Mouse (Mus musculus) embryonic facial prominence, embryonic 12.5 days (tissue): ENCODE results near the gene Sun1. TPM values are rescaled to one million over a fixed set of nuclear protein-coding genes. Genes with fewer than 3 reads are reported as not detected.

Source experiments
- ATAC-seq: fragments of 200-750 bp; cut with Nextera tagmentation; 2 replicates; pipeline ENCODE4 v1.8.0; 2017; ENCODE audit not compliant: insufficient number of reproducible peaks, insufficient read depth, low FRiP score, low TSS enrichment
- H3K27ac ChIP-seq: fragments of 300-500 bp; sonication (generic); 2 replicates; pipeline ENCODE4 v1.5.1; 2016; ENCODE audit warnings: mild to moderate bottlenecking
- H3K27me3 ChIP-seq: fragments of 300-500 bp; sonication (generic); 2 replicates; pipeline ENCODE4 v1.6.1; 2016; ENCODE audit warnings: mild to moderate bottlenecking, moderate library complexity
- H3K36me3 ChIP-seq: fragments of 300-500 bp; sonication (generic); 2 replicates; pipeline ENCODE4 v1.6.1; 2016; ENCODE audit warnings: mild to moderate bottlenecking
- H3K4me1 ChIP-seq: fragments of 300-500 bp; sonication (generic); 2 replicates; pipeline ENCODE4 v1.6.1; 2016
- H3K4me2 ChIP-seq: fragments of 300-500 bp; sonication (generic); replicated peaks from 2 replicates; pipeline ENCODE4 v1.6.1; 2016; ENCODE audit warnings: mild to moderate bottlenecking, moderate library complexity
- H3K4me3 ChIP-seq: fragments of 300-500 bp; sonication (generic); 2 replicates; pipeline ENCODE4 v1.5.1; 2016; ENCODE audit warnings: mild to moderate bottlenecking
- H3K9ac ChIP-seq: fragments of 300-500 bp; sonication (generic); 2 replicates; pipeline ENCODE4 v1.6.1; 2016; ENCODE audit warnings: mild to moderate bottlenecking, moderate library complexity
- H3K9me3 ChIP-seq: fragments of 300-500 bp; sonication (generic); 2 replicates; pipeline ENCODE4 v1.6.1; 2016; ENCODE audit warnings: mild to moderate bottlenecking, moderate library complexity
- WGBS: fragments of 180-500 bp; shearing (Covaris S2); methylation state at CpG from one replicate; pipeline ENCODE4 v1.1.7; 2016; 5-methylcytosine and 5-hydroxymethylcytosine counted together
- polyA plus RNA-seq: library from polyadenylated mRNA; unstranded; fragments of >200 nt; fragmentation: Nextera tagmentation; extraction: Ambion mirVana; gene quantifications from 2 replicates; pipeline ENCODE4 v1.2.1, GENCODE M21; 2016

Gene Sun1
- polyA plus RNA-seq, 1 experiment from 2014 or later: 49.3 TPM

- H3K27me3 ChIP-seq: no peaks in the 10 kb centered on the region
These were observed 90.2 kb downstream of the Sun1 start for GRCm38 (mm10) chr5:139290467-139291259.

GRCm38 (mm10) chr5:139291811-139292560 is 91.5 kb downstream of the Sun1 start:
- no peak overlapping the region for H3K4me2 ChIP-seq
- WGBS: 69% methylated on average over 6 of the region's 6 CpGs
- no peaks in the 10 kb centered on the region for H3K9me3 ChIP-seq
- no peaks in the 10 kb centered on the region for H3K4me1 ChIP-seq
- ATAC-seq: no peak
- no peaks in the 10 kb centered on the region for H3K36me3 ChIP-seq
- H3K9ac ChIP-seq: no peak overlapping the region
- H3K4me3 ChIP-seq: no peak overlapping the region
- H3K27ac ChIP-seq: no peak overlapping the region
- no peaks in the 10 kb centered on the region for H3K27me3 ChIP-seq

More at GRCm38 (mm10) chr5:139290467-139291259, 90.2 kb downstream of the Sun1 start:
- no peak overlapping the region for H3K9ac ChIP-seq
- no peaks in the 10 kb centered on the region for H3K9me3 ChIP-seq
- H3K27ac ChIP-seq: no peak overlapping the region
- 77% methylated on average over 12 of the region's 12 CpGs for WGBS
- H3K4me2 ChIP-seq: no peak overlapping the region
- no peaks in the 10 kb centered on the region for H3K36me3 ChIP-seq
- no peak overlapping the region for H3K4me3 ChIP-seq
- no peak for ATAC-seq
- 0 out of 2 replicates have a peak, but pooled peaks cover 4% of the 10 kb centered on the region for H3K4me1 ChIP-seq

DNA sequence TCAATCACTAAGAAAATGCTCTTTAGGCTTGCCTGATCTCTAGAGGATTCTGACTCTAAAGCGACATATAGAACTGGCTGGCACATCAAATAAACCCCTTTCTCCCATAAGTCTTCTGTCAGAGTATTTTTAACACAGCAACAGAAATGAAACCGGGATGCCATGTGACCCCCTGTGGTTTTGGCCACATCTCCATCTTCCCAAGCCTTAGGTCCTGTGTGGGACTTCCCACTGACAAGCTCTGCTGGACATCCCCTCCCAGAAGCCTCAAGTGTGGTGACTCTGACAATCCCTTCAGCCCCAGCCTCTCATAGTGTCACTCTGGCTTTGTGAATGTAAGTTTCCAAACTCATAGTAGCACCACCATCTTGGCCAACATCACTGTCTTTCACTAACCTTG is 93.7 kb downstream of the Sun1 start:
- no peaks in the 10 kb centered on the region for H3K4me1 ChIP-seq
- H3K9ac ChIP-seq: no peak overlapping the region
- WGBS: 78% methylated on average over 2 of the region's 2 CpGs
- no peaks in the 10 kb centered on the region for H3K9me3 ChIP-seq
- H3K4me2 ChIP-seq: no peak overlapping the region
- H3K27ac ChIP-seq: no peak overlapping the region
- no peak overlapping the region for H3K4me3 ChIP-seq
- H3K27me3 ChIP-seq: 0 out of 2 replicates have a peak, but pooled peaks cover 3% of the 10 kb centered on the region
- ATAC-seq: no peak
- H3K36me3 ChIP-seq: no peaks in the 10 kb centered on the region

DNA sequence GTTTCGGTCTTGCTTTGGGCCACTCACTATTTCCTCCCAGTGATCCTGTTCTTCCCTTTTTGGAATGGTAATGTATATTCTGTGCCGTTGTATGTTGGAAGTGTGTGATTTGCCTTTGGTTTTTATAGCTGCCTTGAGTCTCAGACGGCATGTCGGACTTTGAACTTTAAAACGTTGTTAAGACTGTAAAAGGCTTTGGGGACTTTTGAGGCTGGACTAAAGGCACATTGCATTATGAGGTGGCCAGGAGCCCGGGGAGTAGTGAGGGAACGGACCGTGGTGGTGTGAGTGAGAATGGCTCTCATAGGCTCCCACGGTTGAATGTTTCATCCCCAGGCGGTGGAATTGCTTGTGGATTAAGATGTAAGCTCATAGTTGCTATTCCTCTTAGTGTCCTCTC is 96.7 kb downstream of the Sun1 start:
- no peak overlapping the region for H3K4me3 ChIP-seq
- 89% methylated on average over 10 of the region's 10 CpGs for WGBS
- no peaks in the 10 kb centered on the region for H3K9me3 ChIP-seq
- H3K4me1 ChIP-seq: no peaks in the 10 kb centered on the region
- no peaks in the 10 kb centered on the region for H3K36me3 ChIP-seq
- no peak overlapping the region for H3K4me2 ChIP-seq
- no peak overlapping the region for H3K27ac ChIP-seq
- no peak overlapping the region for H3K9ac ChIP-seq
- ATAC-seq: no peak
- 0 out of 2 replicates have a peak, but pooled peaks cover 3% of the 10 kb centered on the region for H3K27me3 ChIP-seq

DNA sequence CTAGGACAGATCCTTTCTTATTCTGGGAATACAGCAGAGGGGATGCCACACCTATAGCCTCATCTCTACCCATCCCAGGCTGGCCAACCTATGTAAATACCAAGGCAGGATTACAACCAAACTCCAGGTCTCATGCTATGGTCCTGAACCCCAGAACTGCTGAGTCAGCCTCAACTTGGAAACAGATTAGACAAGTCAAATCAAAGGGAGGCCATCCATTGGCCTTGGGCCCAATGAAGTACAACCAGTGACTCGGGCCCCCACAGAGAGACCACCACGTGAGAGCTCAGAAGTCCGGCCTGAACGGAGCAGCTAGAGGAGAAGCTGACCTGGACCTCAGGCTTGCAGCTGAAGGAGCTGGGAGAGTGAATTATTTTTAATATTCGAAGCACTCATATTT is 97.3 kb downstream of the Sun1 start:
- H3K36me3 ChIP-seq: no peaks in the 10 kb centered on the region
- H3K27me3 ChIP-seq: 0 out of 2 replicates have a peak, but pooled peaks cover 3% of the 10 kb centered on the region
- ATAC-seq: no peak
- H3K4me1 ChIP-seq: no peaks in the 10 kb centered on the region
- H3K4me2 ChIP-seq: no peak overlapping the region
- H3K4me3 ChIP-seq: no peak overlapping the region
- H3K27ac ChIP-seq: no peak overlapping the region
- 82% methylated on average over 5 of the region's 5 CpGs for WGBS
- no peaks in the 10 kb centered on the region for H3K9me3 ChIP-seq
- H3K9ac ChIP-seq: no peak overlapping the region

Other genes starting within 250 kb of the Sun1 start
- gene Pdgfa, start 203.3 kb upstream of the Sun1 start, polyA plus RNA-seq: 38.4 and 42.8 TPM in 2 replicates
- gene Prkar1b, start 50.6 kb upstream of the Sun1 start, polyA plus RNA-seq: 26.2 and 28.5 TPM in 2 replicates
- gene Dnaaf5, start 50.4 kb upstream of the Sun1 start, polyA plus RNA-seq: 6.0 TPM in 2 replicates
- 157 and 164 TPM in 2 replicates for gene Get4, start 51.7 kb downstream of the Sun1 start, polyA plus RNA-seq
- gene Adap1, start 125.0 kb downstream of the Sun1 start, polyA plus RNA-seq: 2.4 and 3.0 TPM in 2 replicates
- gene Cox19, start 150.8 kb downstream of the Sun1 start, polyA plus RNA-seq: 110 and 112 TPM in 2 replicates
- 2.6 and 4.1 TPM in 2 replicates for gene Cyp2w1, start 152.0 kb downstream of the Sun1 start, polyA plus RNA-seq
- gene Gpr146, start 177.1 kb downstream of the Sun1 start, polyA plus RNA-seq: 1.7 and 1.9 TPM in 2 replicates
- gene C130050O18Rik, start 204.6 kb downstream of the Sun1 start, polyA plus RNA-seq: 0.77 and 1.2 TPM in 2 replicates
- gene Gper1, start 222.5 kb downstream of the Sun1 start, polyA plus RNA-seq: 1.6 and 1.8 TPM in 2 replicates